Mouse (Mus musculus): ENCODE measurements at regions not wholly inside any gene's neighbourhood (a gene's known extent, or its start where the extent isn't known, plus 50 kb on each side); places are given as distances from the start of the nearest gene placed in this dataset.

DNA sequence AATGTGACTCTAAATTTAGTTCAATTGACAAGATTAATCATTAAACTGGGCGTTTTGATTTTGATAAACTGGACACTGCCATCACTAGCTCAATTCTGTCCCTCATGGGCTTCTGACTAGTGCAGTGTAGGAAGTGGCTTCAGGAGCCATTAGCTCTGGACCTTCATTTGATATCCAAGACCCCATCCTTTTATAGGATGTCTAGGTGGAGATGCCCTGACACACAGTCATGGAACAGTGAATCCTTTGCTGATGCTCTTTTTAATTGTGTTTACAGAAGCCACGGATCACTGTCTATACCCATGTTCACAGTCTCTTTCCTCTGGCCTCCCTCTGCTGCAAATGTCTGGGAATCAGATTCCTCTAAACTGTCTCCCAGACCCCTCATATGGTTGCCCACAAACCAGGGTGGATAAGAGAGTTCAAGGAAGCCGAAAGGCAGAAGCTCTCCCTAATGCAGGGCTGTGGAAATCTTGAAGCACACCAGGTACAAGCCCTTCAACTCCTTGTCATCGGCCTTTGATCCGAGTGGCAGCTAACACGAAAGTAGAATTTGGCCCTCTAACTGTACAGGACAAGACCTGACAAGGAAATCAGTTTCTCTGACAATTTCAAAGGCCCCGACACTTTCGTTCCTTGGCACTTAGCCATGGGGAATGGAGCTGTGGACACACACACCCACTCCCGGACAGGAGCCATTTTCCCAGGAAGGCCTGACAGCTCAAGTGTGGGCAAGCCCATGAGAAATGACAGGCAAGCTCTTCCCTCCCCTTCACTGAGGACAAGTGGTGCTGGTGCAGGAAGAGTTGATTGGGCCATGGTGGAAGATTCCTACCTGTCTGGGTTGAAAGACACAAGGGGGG lies 135.2 kb upstream of the Parp11 start:
- H3K9me3 ChIP-seq (replicated peaks; ENCODE audit: control insufficient read depth, low read length), result no peaks in the 10 kb centered on the region
- ATAC-seq (ENCODE audit: insufficient read depth, low read depth) (peak; percentile 62), DNase-seq (ENCODE audit: low spot score) (no peak)
- no peak overlapping the region for H3K9ac ChIP-seq (replicated peaks; ENCODE audit: low read depth, low read length)
- 36% methylated on average over 9 of the region's 9 CpGs for WGBS
- peaks cover 27% of the 10 kb centered on the region; the same call in 1 of the 2 replicates for H3K27me3 ChIP-seq (ENCODE audit: control insufficient read depth, insufficient read depth, low read length)
- no peak for TF ChIP-seq CTCF (IDR thresholded peaks at IDR 0.05; ENCODE audit: low read depth)
- no peak for TF ChIP-seq EP300 (IDR thresholded peaks at IDR 0.05; ENCODE audit: low read depth)
- no peak overlapping the region for H3K4me2 ChIP-seq (ENCODE audit: low read depth, low read length)
- no peaks in the 10 kb centered on the region for H3K36me3 ChIP-seq (replicated peaks; ENCODE audit: control insufficient read depth, insufficient read depth, low read length)
- no peak overlapping the region for H3K27ac ChIP-seq (ENCODE audit: low read depth)
- H3K4me3 ChIP-seq (ENCODE audit: low read depth, low read length), result no peak overlapping the region
- H3K4me1 ChIP-seq (ENCODE audit: control insufficient read depth, insufficient read depth), result 0 out of 2 replicates have a peak, but pooled peaks cover 11% of the 10 kb centered on the region

DNA sequence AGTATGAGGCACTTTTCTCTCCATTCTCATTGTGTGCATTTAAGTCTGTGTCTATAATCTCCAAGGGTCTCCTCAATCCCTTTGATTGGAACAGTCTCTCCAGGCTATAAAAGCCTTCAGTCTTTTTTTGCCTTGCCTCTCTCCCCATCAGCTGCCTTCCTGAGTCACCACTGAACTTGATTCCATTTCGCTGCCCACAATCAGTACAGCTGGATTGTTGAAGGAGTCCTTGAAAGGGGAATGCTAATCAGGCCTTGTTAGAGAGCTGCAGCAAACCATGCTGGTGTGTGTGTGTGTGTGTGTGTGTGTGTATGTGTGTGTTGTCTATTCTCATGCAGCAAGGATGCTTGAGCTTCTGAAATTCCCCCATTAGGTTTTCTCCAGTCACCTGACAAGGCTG lies 129.3 kb upstream of the Parp11 start:
- Histone ChIP-seq H3K9me3 (replicated peaks; ENCODE audit: control insufficient read depth, low read length) (no peaks in the 10 kb centered on the region), H3K36me3 (replicated peaks; ENCODE audit: control insufficient read depth, insufficient read depth, low read length) (no peaks in the 10 kb centered on the region), H3K4me2 (ENCODE audit: low read depth, low read length) (no peak overlapping the region), H3K27ac (ENCODE audit: low read depth) (no peak overlapping the region), H3K4me1 (ENCODE audit: control insufficient read depth, insufficient read depth) (no peaks in the 10 kb centered on the region), H3K9ac (replicated peaks; ENCODE audit: low read depth, low read length) (no peak overlapping the region), H3K27me3 (ENCODE audit: control insufficient read depth, insufficient read depth, low read length) (no peaks in the 10 kb centered on the region), H3K4me3 (ENCODE audit: low read depth, low read length) (no peak overlapping the region)
- no peak for ATAC-seq (ENCODE audit: insufficient read depth, low read depth)
- WGBS, result 31% methylated on average over 1 of the region's 1 CpGs
- TF ChIP-seq CTCF (IDR thresholded peaks at IDR 0.05; ENCODE audit: low read depth) (no peak), EP300 (IDR thresholded peaks at IDR 0.05; ENCODE audit: low read depth) (no peak)
- peak; percentile 48 for DNase-seq (ENCODE audit: low spot score)

DNA sequence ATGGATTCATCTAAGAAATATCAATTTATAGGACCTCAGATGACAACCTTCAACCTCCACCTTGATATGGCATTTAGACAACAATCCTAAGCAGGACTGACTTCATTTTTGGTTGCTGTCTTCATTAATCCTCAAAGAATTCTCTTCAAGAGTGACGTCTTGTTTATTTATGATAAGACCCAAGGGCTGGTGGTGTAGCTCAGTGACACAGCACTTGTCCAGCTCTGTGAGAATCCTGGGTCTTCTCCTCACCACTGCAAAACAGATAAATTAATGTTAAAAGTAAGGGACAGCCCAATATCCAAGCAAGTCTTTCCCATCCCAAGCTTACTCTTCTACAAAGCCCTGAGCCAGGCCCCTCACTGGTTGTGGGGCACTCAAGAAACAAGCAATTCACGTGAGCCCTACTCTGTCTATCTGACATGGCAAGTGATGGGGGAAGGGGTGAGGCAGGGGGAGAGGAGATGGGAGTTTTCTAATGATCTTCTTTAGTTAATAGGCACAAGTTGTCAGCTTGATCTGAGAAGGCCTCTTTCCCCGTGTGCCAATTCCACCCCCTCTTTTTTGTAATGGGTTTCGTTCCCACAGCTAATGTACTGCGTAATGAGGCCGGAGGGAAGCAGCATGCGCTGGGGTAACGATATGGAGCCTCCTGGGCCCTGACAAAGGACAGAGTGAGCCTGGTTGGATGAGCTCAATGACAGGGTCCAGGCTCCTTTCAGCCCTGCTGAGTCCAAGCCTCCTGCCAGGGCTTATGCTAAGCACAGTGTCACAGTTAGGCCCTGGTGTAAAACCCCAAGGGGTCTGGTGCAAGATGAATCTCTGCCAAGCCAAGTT lies 127.7 kb upstream of the Parp11 start:
- Histone ChIP-seq H3K9ac (replicated peaks; ENCODE audit: low read depth, low read length) (no peak overlapping the region), H3K4me3 (ENCODE audit: low read depth, low read length) (no peak overlapping the region), H3K9me3 (replicated peaks; ENCODE audit: control insufficient read depth, low read length) (no peaks in the 10 kb centered on the region), H3K4me2 (ENCODE audit: low read depth, low read length) (no peak overlapping the region), H3K27me3 (ENCODE audit: control insufficient read depth, insufficient read depth, low read length) (no peaks in the 10 kb centered on the region), H3K4me1 (ENCODE audit: control insufficient read depth, insufficient read depth) (no peaks in the 10 kb centered on the region), H3K36me3 (replicated peaks; ENCODE audit: control insufficient read depth, insufficient read depth, low read length) (no peaks in the 10 kb centered on the region), H3K27ac (ENCODE audit: low read depth) (no peak overlapping the region)
- no peak for ATAC-seq (ENCODE audit: insufficient read depth, low read depth)
- WGBS, result 72% methylated on average over 8 of the region's 8 CpGs
- no peak for DNase-seq (ENCODE audit: low spot score)
- TF ChIP-seq CTCF (IDR thresholded peaks at IDR 0.05; ENCODE audit: low read depth) (no peak), EP300 (IDR thresholded peaks at IDR 0.05; ENCODE audit: low read depth) (no peak)

DNA sequence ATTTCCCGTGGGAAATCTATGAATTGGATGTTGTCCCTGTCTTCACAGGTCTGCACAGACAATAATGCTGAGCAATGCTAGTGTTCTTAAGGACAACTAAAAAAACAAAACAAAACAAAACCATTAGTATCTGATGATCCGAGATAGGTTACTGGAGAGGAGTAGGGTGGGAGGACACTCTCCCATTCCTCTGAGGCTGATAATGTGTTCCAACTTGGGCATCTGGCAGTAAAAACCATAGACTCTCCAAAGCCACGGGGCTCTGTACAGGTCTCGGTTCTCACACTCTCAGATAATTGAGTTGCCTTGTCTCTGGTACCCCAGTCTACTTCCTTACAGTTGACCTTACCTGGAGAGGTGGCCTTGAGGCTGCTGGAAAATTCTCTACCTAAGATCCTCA lies 126.0 kb upstream of the Parp11 start:
- H3K4me2 ChIP-seq (ENCODE audit: low read depth, low read length), result no peak overlapping the region
- DNase-seq (ENCODE audit: low spot score), result no peak
- no peak for ATAC-seq (ENCODE audit: insufficient read depth, low read depth)
- H3K4me1 ChIP-seq (ENCODE audit: control insufficient read depth, insufficient read depth), result no peaks in the 10 kb centered on the region
- no peaks in the 10 kb centered on the region for H3K9me3 ChIP-seq (replicated peaks; ENCODE audit: control insufficient read depth, low read length)
- no peak overlapping the region for H3K27ac ChIP-seq (ENCODE audit: low read depth)
- no peak overlapping the region for H3K9ac ChIP-seq (replicated peaks; ENCODE audit: low read depth, low read length)
- no peaks in the 10 kb centered on the region for H3K36me3 ChIP-seq (replicated peaks; ENCODE audit: control insufficient read depth, insufficient read depth, low read length)
- no peak for TF ChIP-seq CTCF (IDR thresholded peaks at IDR 0.05; ENCODE audit: low read depth)
- TF ChIP-seq EP300 (IDR thresholded peaks at IDR 0.05; ENCODE audit: low read depth), result no peak
- WGBS, result 83% methylated on average over 4 of the region's 4 CpGs
- no peaks in the 10 kb centered on the region for H3K27me3 ChIP-seq (ENCODE audit: control insufficient read depth, insufficient read depth, low read length)
- H3K4me3 ChIP-seq (ENCODE audit: low read depth, low read length), result no peak overlapping the region

DNA sequence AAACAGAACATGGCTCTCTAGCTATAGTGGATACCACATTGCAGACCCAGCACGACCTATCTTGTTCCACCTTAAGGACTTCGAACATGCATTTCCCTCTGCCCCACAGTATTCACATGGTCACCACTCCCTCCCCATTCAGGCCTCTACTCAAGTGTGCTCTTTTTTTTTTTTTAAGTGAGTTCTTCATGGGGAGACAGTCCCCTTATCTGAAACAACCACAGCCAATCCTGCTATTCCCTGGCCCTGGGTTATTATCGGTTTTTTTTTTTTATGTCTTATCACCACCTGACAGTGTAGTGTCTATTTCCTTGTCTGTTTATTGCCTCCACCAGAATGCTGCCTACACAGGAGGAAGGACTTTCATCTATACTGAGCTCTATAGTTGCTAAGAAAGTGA lies 125.6 kb upstream of the Parp11 start:
- no peak overlapping the region for H3K9ac ChIP-seq (replicated peaks; ENCODE audit: low read depth, low read length)
- H3K27me3 ChIP-seq (ENCODE audit: control insufficient read depth, insufficient read depth, low read length), result no peaks in the 10 kb centered on the region
- ATAC-seq (ENCODE audit: insufficient read depth, low read depth), result no peak
- TF ChIP-seq EP300 (IDR thresholded peaks at IDR 0.05; ENCODE audit: low read depth), result no peak
- TF ChIP-seq CTCF (IDR thresholded peaks at IDR 0.05; ENCODE audit: low read depth), result no peak
- no peak for DNase-seq (ENCODE audit: low spot score)
- no peak overlapping the region for H3K4me2 ChIP-seq (ENCODE audit: low read depth, low read length)
- WGBS, result 60% methylated on average over 3 of the region's 3 CpGs
- H3K4me1 ChIP-seq (ENCODE audit: control insufficient read depth, insufficient read depth), result no peaks in the 10 kb centered on the region
- no peak overlapping the region for H3K4me3 ChIP-seq (ENCODE audit: low read depth, low read length)
- H3K9me3 ChIP-seq (replicated peaks; ENCODE audit: control insufficient read depth, low read length), result no peaks in the 10 kb centered on the region
- H3K27ac ChIP-seq (ENCODE audit: low read depth), result no peak overlapping the region
- no peaks in the 10 kb centered on the region for H3K36me3 ChIP-seq (replicated peaks; ENCODE audit: control insufficient read depth, insufficient read depth, low read length)

Data from heart, postnatal 0 days (tissue).